Mouse (Mus musculus) heart, embryonic 11.5 days (tissue): ENCODE measurements at regions not wholly inside any gene's neighbourhood (a gene's known extent, or its start where the extent isn't known, plus 50 kb on each side); places are given as distances from the start of the nearest gene placed in this dataset.

Source experiments
- ATAC-seq: fragments of 200-750 bp; cut with Nextera tagmentation; replicated peaks from 2 replicates; pipeline ENCODE4 v1.8.0; 2017; ENCODE audit warnings: moderate library complexity; ENCODE audit not compliant: insufficient number of reproducible peaks, low FRiP score, low TSS enrichment
- H3K27ac ChIP-seq: fragments of 300-500 bp; sonication (generic); 2 replicates; pipeline ENCODE4 v1.5.1; 2014; ENCODE audit warnings: mild to moderate bottlenecking, low read depth, low read length
- H3K27me3 ChIP-seq: fragments of 300-500 bp; sonication (generic); 2 replicates; pipeline ENCODE4 v1.6.1; 2014; ENCODE audit warnings: mild to moderate bottlenecking, low read length, mixed read lengths; ENCODE audit not compliant: control insufficient read depth, insufficient read depth
- H3K36me3 ChIP-seq: fragments of 300-500 bp; sonication (generic); 2 replicates; pipeline ENCODE4 v1.6.1; 2014; ENCODE audit warnings: mild to moderate bottlenecking, low read length, moderate library complexity, mixed read lengths; ENCODE audit not compliant: control insufficient read depth, insufficient read depth
- H3K4me1 ChIP-seq: fragments of 300-500 bp; sonication (generic); 2 replicates; pipeline ENCODE4 v1.6.1; 2014; ENCODE audit warnings: low read length; ENCODE audit not compliant: control insufficient read depth, insufficient read depth
- H3K4me2 ChIP-seq: fragments of 300-500 bp; sonication (generic); 2 replicates; pipeline ENCODE4 v1.6.1; 2014; ENCODE audit warnings: mild to moderate bottlenecking, moderate library complexity
- H3K4me3 ChIP-seq: fragments of 300-500 bp; sonication (generic); 2 replicates; pipeline ENCODE4 v1.5.1; 2014; ENCODE audit warnings: low read depth, low read length
- H3K9ac ChIP-seq: fragments of 300-500 bp; sonication (generic); 2 replicates; pipeline ENCODE4 v1.6.1; 2014; ENCODE audit warnings: mild to moderate bottlenecking, low read depth, low read length, moderate library complexity
- H3K9me3 ChIP-seq: fragments of 300-500 bp; sonication (generic); replicated peaks from 2 replicates; pipeline ENCODE4 v1.6.1; 2016; ENCODE audit warnings: low read length; ENCODE audit not compliant: control insufficient read depth
- WGBS: fragments of 180-500 bp; shearing (Covaris S2); extraction: QIAGEN DNeasy Blood & Tissue Kit; methylation state at CpG from one replicate; pipeline ENCODE4 v1.1.7; 2014; ENCODE audit not compliant: insufficient replicate concordance; 5-methylcytosine and 5-hydroxymethylcytosine counted together

- H3K9me3 ChIP-seq, result no peaks in the 10 kb centered on the region
- WGBS, result 82% methylated on average over 2 of the region's 2 CpGs
- no peaks in the 10 kb centered on the region for H3K27me3 ChIP-seq
- peaks cover 7% of the 10 kb centered on the region for H3K4me1 ChIP-seq
- H3K36me3 ChIP-seq, result no peaks in the 10 kb centered on the region
- no peak overlapping the region for H3K27ac ChIP-seq
- ATAC-seq, result no peak
- H3K4me3 ChIP-seq, result no peak overlapping the region
- no peak overlapping the region for H3K9ac ChIP-seq
- H3K4me2 ChIP-seq, result no peak overlapping the region
Observed at GRCm38 (mm10) chr3:21806494-21807157, 269.8 kb upstream of the Tbl1xr1 start.

GRCm38 (mm10) chr3:21808539-21808938, 267.9 kb upstream of the Tbl1xr1 start:
- ATAC-seq, result no peak
- no peak overlapping the region for H3K9ac ChIP-seq
- H3K27ac ChIP-seq, result no peak overlapping the region
- no peaks in the 10 kb centered on the region for H3K9me3 ChIP-seq
- WGBS, result 66% methylated on average over 2 of the region's 2 CpGs
- H3K4me1 ChIP-seq, result peaks cover 7% of the 10 kb centered on the region
- H3K4me3 ChIP-seq, result no peak overlapping the region
- H3K4me2 ChIP-seq, result no peak overlapping the region
- H3K27me3 ChIP-seq, result no peaks in the 10 kb centered on the region
- H3K36me3 ChIP-seq, result no peaks in the 10 kb centered on the region

GRCm38 (mm10) chr3:21809769-21810470, 266.5 kb upstream of the Tbl1xr1 start:
- Histone ChIP-seq H3K4me1 (peaks cover 7% of the 10 kb centered on the region), H3K9me3 (no peaks in the 10 kb centered on the region), H3K36me3 (no peaks in the 10 kb centered on the region), H3K27ac (no peak overlapping the region), H3K4me2 (no peak overlapping the region), H3K27me3 (no peaks in the 10 kb centered on the region), H3K9ac (no peak overlapping the region), H3K4me3 (no peak overlapping the region)
- no peak for ATAC-seq
- WGBS, result 14% methylated on average over 2 of the region's 2 CpGs

- peaks cover 7% of the 10 kb centered on the region for H3K4me1 ChIP-seq
- H3K27ac ChIP-seq, result no peak overlapping the region
- no peaks in the 10 kb centered on the region for H3K27me3 ChIP-seq
- H3K9ac ChIP-seq, result no peak overlapping the region
- no peaks in the 10 kb centered on the region for H3K36me3 ChIP-seq
- H3K4me3 ChIP-seq, result no peak overlapping the region
- H3K9me3 ChIP-seq, result no peaks in the 10 kb centered on the region
- WGBS, result 78% methylated on average over 1 of the region's 1 CpGs
- no peak overlapping the region for H3K4me2 ChIP-seq
- ATAC-seq, result no peak
Observed at GRCm38 (mm10) chr3:21813401-21813800, 263.1 kb upstream of the Tbl1xr1 start.

- Histone ChIP-seq H3K9ac (no peak overlapping the region), H3K4me2 (no peak overlapping the region), H3K4me1 (peaks cover 10% of the 10 kb centered on the region), H3K27me3 (no peaks in the 10 kb centered on the region), H3K27ac (no peak overlapping the region), H3K4me3 (no peak overlapping the region), H3K36me3 (no peaks in the 10 kb centered on the region), H3K9me3 (no peaks in the 10 kb centered on the region)
- 76% methylated on average over 4 of the region's 4 CpGs for WGBS
- ATAC-seq, result no peak
Observed at GRCm38 (mm10) chr3:21816968-21817858, 259.2 kb upstream of the Tbl1xr1 start.

- H3K9ac ChIP-seq, result no peak overlapping the region
- H3K27me3 ChIP-seq, result no peaks in the 10 kb centered on the region
- H3K4me3 ChIP-seq, result no peak overlapping the region
- no peaks in the 10 kb centered on the region for H3K36me3 ChIP-seq
- H3K4me1 ChIP-seq, result peaks cover 10% of the 10 kb centered on the region
- no peak overlapping the region for H3K27ac ChIP-seq
- no peak for ATAC-seq
- no peak overlapping the region for H3K4me2 ChIP-seq
- WGBS, result 38% methylated on average over 4 of the region's 4 CpGs
- no peaks in the 10 kb centered on the region for H3K9me3 ChIP-seq
Observed at GRCm38 (mm10) chr3:21819030-21819429, 257.4 kb upstream of the Tbl1xr1 start.

- no peak overlapping the region for H3K4me3 ChIP-seq
- no peak overlapping the region for H3K4me2 ChIP-seq
- peak overlapping the region; percentile 24; the same call in 1 of the 2 replicates for H3K27ac ChIP-seq
- H3K9ac ChIP-seq, result no peak overlapping the region
- peaks cover 10% of the 10 kb centered on the region for H3K4me1 ChIP-seq
- H3K36me3 ChIP-seq, result no peaks in the 10 kb centered on the region
- no peaks in the 10 kb centered on the region for H3K27me3 ChIP-seq
- ATAC-seq, result no peak
- H3K9me3 ChIP-seq, result no peaks in the 10 kb centered on the region
- WGBS, result 34% methylated on average over 3 of the region's 3 CpGs
Observed at GRCm38 (mm10) chr3:21820051-21820598, 256.3 kb upstream of the Tbl1xr1 start.

GRCm38 (mm10) chr3:21822675-21823074, 253.8 kb upstream of the Tbl1xr1 start:
- Histone ChIP-seq H3K27ac (no peak overlapping the region), H3K27me3 (no peaks in the 10 kb centered on the region), H3K9ac (no peak overlapping the region), H3K4me1 (peaks cover 10% of the 10 kb centered on the region), H3K36me3 (no peaks in the 10 kb centered on the region), H3K4me2 (no peak overlapping the region), H3K4me3 (no peak overlapping the region), H3K9me3 (no peaks in the 10 kb centered on the region)
- WGBS, result 78% methylated on average over 4 of the region's 4 CpGs
- ATAC-seq, result no peak
